Mouse (Mus musculus) activated CD4-positive, CD25-positive, alpha-beta regulatory T cell, adult 4 months (primary cell): Measurements from ENCODE around the gene Mrap2. TPM values are rescaled to one million over a fixed set of nuclear protein-coding genes. Genes with fewer than 3 reads are reported as not detected.

ENCODE experiments used
- ATAC-seq: one replicate; pipeline ENCODE4 v1.8.0; 2017
- polyA plus RNA-seq, 2 experiments: library from polyadenylated mRNA; unstranded; fragments of 100-300 nt; shearing (Covaris generic); gene quantifications; one replicate each; pipeline ENCODE4 v1.2.1; 2017

Mrap2 gene
- polyA plus RNA-seq, 2 experiments from 2014 or later, result 0.28 TPM; not detected in 1

GRCm38 (mm10) chr9:87182231-87182630, 38.1 kb downstream of the Mrap2 start:
- no peak for ATAC-seq

- ATAC-seq, result no peak
Measured at GRCm38 (mm10) chr9:87187336-87187735, 43.2 kb downstream of the Mrap2 start.

DNA sequence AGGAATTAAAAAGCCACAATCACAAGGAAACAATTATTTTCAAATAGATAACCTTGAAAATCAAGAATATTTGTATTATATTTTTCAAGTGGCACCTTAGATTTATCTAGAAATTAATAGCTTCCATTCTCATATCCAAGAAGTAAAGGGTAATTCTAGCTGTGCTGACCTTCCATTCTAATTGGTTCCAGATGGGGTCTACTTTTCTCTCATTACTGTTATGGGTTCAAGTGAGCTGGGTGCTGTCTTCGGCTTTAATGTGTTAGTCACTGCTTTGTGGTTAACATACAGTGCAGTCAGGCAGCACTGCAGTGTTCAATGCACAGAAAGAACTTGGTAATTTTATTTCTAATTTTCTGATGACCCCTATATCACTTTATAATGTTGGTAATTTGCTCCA, 49.6 kb downstream of the Mrap2 start:
- no peak for ATAC-seq

GRCm38 (mm10) chr9:87197277-87197676, 53.2 kb downstream of the Mrap2 start:
- no peak for ATAC-seq

- ATAC-seq, result no peak
Measured at GRCm38 (mm10) chr9:87198036-87198435, 53.9 kb downstream of the Mrap2 start.

- no peak for ATAC-seq
Measured at GRCm38 (mm10) chr9:87200426-87200825, 56.3 kb downstream of the Mrap2 start.

GRCm38 (mm10) chr9:87200919-87201318, 56.8 kb downstream of the Mrap2 start:
- ATAC-seq, result no peak

DNA sequence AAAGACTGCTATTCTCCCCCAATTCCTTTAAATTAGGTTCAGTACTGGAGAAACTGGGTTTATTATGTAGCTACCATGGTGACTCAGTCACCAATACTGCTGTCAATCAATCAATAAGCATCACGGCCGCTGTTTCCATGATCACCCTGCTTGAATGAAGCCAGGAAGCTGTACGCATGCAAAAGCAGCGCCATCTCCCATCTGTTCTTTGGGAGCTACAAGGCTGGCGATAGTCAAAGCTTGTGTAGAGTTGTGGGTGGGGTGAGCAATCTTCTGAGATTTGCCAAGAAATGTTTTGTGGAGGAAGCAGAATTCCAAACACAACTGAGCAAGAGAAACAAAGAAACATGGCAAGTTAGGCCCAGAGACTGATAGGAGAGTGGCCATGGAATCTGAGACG, 58.3 kb downstream of the Mrap2 start:
- no peak for ATAC-seq

DNA sequence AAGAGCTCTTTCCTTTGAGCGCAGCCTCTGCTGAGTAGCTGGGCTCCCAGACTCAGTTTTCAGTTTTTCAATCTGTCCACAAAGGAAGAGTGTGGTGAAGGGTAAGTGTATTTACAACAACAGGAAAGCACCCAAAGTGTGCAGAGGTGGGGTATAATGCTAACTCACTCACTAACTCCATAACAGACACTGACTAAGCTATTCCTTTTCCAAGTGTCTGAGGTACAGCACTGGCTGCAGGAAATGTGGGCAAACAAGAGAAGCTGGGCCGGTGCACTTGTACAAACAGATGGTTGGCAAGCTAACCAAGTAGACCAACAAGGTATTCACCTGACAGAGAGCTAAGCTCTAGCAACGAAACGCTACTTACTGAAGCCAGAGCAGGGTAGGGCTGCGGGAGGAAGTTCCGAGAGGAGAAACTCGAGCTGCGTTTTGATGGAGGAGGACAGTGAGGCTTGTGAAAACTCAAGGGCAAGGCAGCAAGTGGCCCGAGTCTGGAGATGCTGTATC, 66.8 kb downstream of the Mrap2 start:
- ATAC-seq, result no peak

- no peak for ATAC-seq
Measured at GRCm38 (mm10) chr9:87213204-87213603, 69.1 kb downstream of the Mrap2 start.

Other genes with a start within 250 kb of the Mrap2 start
- not detected for gene Ripply2, start 128.8 kb upstream of the Mrap2 start, polyA plus RNA-seq
- 10 to 100 TPM; 27.5 to 28.0 TPM for gene Cyb5r4, start 122.3 kb upstream of the Mrap2 start, polyA plus RNA-seq
- 10 to 100 TPM; 10.6 to 13.0 TPM for gene Cep162, start 111.2 kb downstream of the Mrap2 start, polyA plus RNA-seq